Mouse (Mus musculus) brain, embryonic 14.5 days (tissue): Measurements from ENCODE around the gene Rdh12. TPM values are rescaled to one million over a fixed set of nuclear protein-coding genes. Genes with fewer than 3 reads are reported as not detected.
"Not testable (repeated sequence)": the region's sequence is repeated elsewhere in the genome, so short reads cannot be mapped to it uniquely, and the experiment has no call there.

Source experiments
- DNase-seq: peaks from one replicate; pipeline ENCODE4 v3.0.0-alpha.2; 2011; ENCODE audit warnings: low read depth
- CTCF ChIP-seq: fragments of 200-500 bp; IDR thresholded peaks from 2 replicates; pipeline ENCODE4 v1.5.1; 2012; ENCODE audit warnings: inconsistent platforms, mild to moderate bottlenecking, moderate library complexity, borderline replicate concordance; ENCODE audit not compliant: insufficient read depth, insufficient read length; ENCODE audit errors: extremely low read depth
- POLR2A ChIP-seq: fragments of 200-500 bp; IDR thresholded peaks from 2 replicates; pipeline ENCODE4 v1.6.1; 2012; ENCODE audit warnings: mild to moderate bottlenecking, inconsistent platforms, borderline replicate concordance; ENCODE audit not compliant: poor library complexity, insufficient read depth, insufficient read length, severe bottlenecking; ENCODE audit errors: extremely low read depth
- polyA plus RNA-seq: library from polyadenylated mRNA; depleted of rRNA; stranded (reverse); fragments of >200 nt; gene quantifications from 2 replicates; pipeline ENCODE4 v1.2.3, GENCODE M21; 2012; rRNA removed

The Rdh12 gene
- 1.1 and 1.8 TPM in 2 replicates for polyA plus RNA-seq

DNA sequence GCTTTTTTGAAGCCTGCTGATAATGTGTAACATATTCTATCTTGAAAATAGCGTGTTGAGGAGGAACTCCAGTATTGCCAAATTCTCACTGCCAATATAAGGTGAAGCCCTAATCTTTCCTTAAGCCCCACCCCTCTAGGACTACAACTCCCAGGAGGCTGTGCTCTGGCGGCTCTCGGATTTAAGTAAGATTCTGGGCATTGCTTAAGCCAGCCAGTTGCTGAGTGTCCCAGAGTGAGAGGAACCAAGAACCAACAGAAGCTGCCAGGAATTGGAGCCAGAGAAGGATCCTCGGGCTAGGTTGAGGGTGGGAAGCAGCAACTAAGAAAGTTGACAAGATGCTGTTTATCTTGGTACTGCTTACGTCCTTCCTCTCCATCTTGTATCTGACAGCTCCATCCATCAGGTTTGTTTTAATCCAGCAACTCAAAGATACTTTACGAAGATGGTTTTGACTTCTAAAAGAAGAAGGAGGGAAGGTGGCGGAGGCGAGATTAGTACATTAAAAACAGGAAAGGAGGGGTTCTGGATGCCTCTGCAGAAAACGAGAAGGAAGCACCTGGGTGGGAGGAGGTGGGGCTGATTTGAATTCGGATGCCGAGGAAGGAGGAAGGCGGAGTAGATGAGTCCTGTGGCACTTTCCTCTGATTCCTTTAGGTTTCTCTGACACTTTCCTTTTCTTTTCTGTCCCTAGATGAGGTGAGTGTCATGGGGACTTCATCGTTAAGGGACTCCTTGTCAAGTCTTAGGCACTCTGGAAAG, at the start of gene Rdh12:
Rdh12 (plus strand) TSS at position 212 of the 762 bp plus-strand sequence.
- DNase-seq = peak; percentile 75
- TF ChIP-seq CTCF (no peak), POLR2A (no peak)

DNA sequence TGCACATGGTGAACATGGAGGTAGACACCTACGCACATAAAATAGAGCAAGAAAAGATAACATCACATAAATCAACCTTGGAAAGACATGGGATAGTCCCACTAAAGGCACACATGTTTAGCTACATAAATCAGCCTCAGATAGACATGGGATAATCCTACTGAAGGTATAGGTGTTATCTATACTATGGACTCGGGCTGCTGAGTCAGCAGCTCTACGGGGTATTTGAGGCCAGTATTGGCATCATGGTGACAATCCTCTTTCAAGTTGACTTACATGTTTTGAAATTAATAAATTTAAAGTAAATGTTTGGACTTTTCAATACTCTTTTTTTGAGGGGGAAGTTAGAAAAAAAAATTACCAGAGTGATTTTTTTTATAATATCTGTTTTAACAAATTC, 45.8 kb upstream of the Rdh12 start:
- no peak for TF ChIP-seq CTCF
- no peak for TF ChIP-seq POLR2A
- no peak for DNase-seq

DNA sequence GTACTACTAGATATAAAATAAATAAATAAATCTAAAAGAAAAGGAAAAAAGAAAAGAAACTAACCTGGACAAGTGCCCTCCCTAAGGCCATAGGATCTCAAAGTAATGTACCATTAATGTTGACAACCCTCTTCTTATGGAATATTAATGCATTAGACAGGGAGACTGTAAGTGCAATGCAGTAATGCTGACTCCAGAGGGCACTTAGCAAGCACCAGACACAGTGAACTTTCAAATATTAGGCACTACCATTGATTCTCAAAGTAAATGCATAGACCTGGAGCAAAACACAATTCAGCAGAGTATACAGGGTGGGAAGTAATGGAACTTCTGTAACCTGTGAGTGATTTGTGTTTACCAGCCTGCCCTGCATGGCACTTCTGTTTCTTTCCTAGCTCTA, 39.5 kb upstream of the Rdh12 start:
- TF ChIP-seq CTCF (peak; percentile 25; the same call in 1 of the 2 replicates), POLR2A (no peak)
- no peak for DNase-seq

DNA sequence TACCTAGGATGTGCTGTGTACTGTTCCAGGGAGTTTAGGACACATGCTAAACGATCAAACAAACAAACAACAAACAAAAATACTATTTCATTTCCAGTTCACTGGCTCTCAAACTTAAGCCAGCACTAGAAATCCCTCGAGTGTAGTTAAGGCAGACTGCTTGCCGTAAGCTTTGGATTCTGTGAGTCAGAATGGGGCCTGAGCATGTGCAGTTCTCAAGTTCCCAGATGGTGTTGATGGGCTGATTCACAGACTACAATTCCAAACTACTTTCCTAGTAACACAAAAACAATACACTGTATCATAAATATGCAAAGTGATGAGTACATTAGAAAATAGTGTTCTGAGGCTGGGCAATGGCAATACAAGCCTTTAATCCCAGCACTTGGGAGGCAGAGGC, 38.3 kb upstream of the Rdh12 start:
- no peak for DNase-seq
- no peak for TF ChIP-seq POLR2A
- TF ChIP-seq CTCF = no peak

DNA sequence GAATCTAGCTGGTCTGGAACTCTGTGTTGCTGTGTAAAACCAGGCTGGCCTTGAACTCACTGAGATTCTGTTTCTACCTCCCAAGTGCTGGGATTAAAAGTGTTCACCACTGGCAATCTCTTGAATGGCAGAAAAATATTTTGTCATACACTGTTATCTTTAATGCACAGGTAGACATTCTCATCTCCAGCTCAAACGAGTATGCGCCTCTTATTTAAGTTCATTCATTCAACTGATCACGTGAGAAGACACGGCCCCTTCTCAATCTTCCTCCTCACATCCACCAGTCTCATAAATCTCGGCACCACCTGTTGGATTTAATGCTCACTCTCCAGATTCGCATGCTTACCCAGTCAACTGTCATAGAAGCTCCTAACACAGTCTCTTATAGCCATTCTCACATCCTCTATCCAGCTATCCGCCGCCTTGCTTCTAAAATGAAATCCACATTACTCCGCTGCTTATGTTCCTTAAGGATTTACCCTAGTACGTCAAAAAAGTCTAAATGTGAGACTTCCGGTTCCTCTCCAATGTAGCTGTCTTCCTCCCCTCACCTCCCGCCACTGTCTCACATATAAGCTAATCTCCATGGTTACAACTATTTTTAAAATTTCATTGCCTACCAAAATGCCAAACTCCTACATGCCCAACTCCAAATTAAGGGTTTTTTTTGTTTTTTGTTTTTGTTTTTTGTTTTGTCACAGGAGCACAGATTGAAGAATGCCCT, 37.3 kb upstream of the Rdh12 start:
- TF ChIP-seq POLR2A (no peak), CTCF (no peak)
- DNase-seq = peak; percentile 17

DNA sequence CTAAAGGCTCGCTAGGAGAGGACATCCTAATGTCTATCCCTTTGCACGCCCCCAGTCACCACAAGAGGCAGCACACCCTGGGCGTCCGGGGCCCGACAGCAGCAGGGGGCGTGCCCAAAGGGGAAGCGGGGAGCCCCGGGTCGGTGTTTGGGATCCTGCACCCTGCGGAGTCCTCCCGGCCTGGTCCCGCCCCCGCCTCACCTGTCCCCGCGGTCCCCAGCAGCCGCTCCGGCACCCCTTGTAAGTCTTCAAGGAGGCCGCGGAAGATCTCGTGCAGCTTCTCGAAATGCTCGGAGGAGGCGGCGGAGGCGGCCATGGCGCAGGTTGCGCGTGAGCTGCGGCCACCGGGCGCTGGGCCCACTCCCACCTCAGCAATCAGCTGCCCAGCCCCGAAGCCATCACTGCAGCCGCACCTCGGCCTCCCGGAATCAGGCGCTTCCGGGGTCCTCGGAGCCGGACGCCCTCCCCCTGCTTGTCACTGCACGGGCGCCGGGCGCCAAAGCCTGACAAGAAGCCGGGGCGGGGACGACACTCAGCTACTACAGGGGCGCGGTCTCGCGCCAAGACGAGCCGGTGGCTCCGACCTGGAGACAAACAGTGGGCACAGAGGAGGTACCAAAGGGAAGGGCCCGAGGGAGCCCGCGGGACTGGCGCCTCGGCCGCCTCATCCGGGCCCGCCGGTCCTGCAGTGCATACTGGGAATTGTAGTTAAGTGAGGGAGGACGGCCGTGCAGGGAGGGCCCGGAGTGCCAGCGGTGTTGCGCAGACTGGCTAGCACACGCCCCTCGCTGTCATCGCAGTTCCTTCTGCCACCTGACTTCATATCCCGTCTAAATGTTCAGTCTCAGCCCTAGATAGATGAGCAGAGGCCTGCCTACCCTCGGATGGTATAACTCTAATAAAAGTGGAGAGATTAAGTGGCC, 36.4 kb upstream of the Rdh12 start, which contains the start of gene Vti1b:
Vti1b (minus strand) TSS at position 649 of the 923 bp plus-strand sequence.
- peak; percentile 44; the same call in 1 of the 2 replicates for TF ChIP-seq POLR2A
- TF ChIP-seq CTCF = peak; percentile 56

DNA sequence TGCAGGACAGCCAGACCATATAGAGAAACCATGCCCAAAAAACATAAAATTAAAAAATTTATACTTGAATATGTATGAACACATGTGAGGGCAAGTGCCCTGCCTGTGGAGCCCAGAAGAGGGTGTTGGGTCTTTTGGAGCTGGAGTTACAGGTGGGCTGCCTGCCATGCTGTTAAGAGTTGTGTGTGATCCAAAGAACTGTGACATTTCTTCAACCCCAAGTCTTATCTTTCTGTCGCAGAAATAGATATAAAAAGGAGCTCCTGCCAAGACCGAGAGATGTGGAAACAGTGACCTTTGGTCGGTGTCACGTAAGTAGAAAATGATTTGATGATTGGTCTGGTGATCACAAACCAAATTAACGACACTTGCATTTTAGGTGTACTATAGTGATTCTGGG, 35.0 kb upstream of the Rdh12 start:
- no peak for DNase-seq
- TF ChIP-seq POLR2A (no peak), CTCF (no peak)

More for the DNA sequence above, 36.4 kb upstream of the Rdh12 start, which contains the start of gene Vti1b:
- DNase-seq = peak; percentile 96

DNA sequence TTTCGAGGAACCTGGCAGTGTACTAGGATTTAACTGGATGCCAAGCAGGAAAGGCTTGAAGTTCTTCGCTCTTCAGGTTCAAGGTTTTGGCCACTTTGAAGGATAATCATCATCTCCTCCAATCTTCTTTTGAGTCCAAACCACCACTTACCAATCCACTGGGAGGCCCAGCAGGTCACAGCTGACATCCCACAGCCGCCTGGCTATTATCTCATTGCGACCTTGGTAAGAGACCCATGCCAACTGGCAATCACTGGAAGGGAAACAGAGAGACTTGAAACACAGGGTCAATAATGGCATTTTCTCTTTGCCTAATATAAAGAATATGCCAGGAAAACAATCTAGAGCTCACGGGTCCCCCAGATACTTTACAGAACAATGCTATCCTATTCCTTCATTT, 32.7 kb upstream of the Rdh12 start:
- TF ChIP-seq CTCF (no peak), POLR2A (no peak)
- no peak for DNase-seq

DNA sequence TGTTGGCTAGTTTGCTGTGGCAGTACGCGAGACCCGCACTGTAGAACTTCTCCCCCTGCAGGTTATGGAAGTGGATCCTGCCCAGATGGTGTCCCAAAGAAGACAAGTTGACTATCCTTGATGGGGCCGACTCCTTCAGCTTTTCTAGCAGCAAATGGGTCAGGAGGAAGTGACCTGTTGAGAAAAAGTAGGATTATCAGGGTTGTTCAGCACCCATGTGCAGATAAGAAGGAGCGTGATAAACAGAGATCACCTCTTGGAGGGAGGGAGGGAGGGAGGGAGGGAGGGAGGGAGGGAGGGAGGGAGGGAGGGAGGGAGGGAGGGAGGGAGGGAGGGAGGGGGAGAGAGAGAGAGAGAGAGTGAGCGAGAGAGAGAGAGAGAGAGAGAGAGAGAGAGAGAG, 23.6 kb upstream of the Rdh12 start:
- not testable (repeated sequence) for DNase-seq

DNA sequence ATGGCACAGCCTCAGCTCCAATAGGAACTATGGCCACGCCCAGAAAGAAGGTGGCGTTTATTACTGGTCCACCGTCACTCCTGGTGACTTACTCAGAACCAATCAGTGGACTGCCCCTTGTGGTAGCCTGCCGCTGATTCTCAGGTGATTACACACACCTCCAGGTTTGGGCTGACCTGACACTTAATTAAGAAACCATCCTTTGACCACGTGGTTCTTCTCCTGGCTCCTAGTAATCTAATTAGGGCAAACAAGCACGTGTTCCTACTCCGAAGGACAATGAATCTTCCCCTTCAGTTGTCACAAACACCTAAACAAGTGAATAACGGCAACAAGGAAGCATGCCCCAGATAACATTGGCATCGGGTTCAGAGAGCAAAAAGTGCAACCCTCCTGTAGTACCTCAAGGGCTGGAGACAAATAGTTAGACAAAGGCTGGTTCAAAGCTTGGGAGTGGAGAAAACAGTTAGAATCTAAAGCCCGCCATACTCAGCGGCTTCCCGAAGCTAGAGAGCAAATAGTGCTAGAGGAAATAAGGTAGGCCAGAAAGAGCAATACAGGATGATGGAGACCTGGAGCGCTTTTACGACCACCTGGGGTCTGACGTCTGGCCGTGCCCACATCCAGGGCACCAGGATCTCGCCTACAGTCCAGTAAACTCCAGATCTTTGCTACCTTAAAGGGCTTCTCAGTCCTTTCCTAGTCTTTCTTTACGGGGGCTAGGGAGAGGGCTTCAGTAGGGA, 17.6 kb upstream of the Rdh12 start:
- DNase-seq = peak; percentile 94
- TF ChIP-seq CTCF = peak; percentile 17; the same call in 1 of the 2 replicates
- TF ChIP-seq POLR2A = no peak
